Comparison of ENCODE assay signal across 13 mouse cellular contexts in genomic region chr11:98428436-98428835, GRCm38 (mm10). TPM values are rescaled to one million over a fixed set of nuclear protein-coding genes. Genes with fewer than 3 reads are reported as not detected.
"Had no signal": no experiment of that assay in that cellular context is flagged by ENCODE, and none has a peak within 500 bp of the region (broad histone marks: within the 10 kb centered on the region; RNA-seq: fewer than 3 reads in every experiment).

No protein-coding gene starts in this region.

- H3K4me3 ChIP-seq: kidney, embryonic 15.5 days; limb, embryonic 12.5 days; midbrain, embryonic 12.5 days had no signal

- H3K27me3 ChIP-seq: kidney, embryonic 15.5 days; limb, embryonic 12.5 days; midbrain, embryonic 12.5 days had no signal

- DNase-seq: kidney, adult 18-20 months; kidney, postnatal 14 days; lung, adult 18-20 months; right cerebral cortex, postnatal 25 days; thymus, postnatal 4 days had no signal

- H3K27ac ChIP-seq: kidney, embryonic 15.5 days; limb, embryonic 12.5 days; liver, embryonic 14.5 days; midbrain, embryonic 12.5 days had no signal

- H3K9me3 ChIP-seq: kidney, embryonic 15.5 days; limb, embryonic 12.5 days; midbrain, embryonic 12.5 days had no signal

- H3K9ac ChIP-seq: kidney, embryonic 15.5 days; limb, embryonic 12.5 days; liver, embryonic 14.5 days; midbrain, embryonic 12.5 days had no signal

- H3K4me1 ChIP-seq: kidney, embryonic 15.5 days; limb, embryonic 12.5 days; midbrain, embryonic 12.5 days had no signal

- H3K4me2 ChIP-seq: kidney, embryonic 15.5 days; limb, embryonic 12.5 days; midbrain, embryonic 12.5 days had no signal

RNA-seq across cellular contexts. Expression of gene Erbb2, which starts 16.2 kb away (rescaled TPM):
- total RNA-seq: megakaryocyte-erythroid progenitor cell, adult 5-6 weeks had no signal

RNA-seq across cellular contexts. Expression of gene Pnmt, which starts 42.2 kb away (rescaled TPM):
- total RNA-seq: layer of hippocampus, postnatal 25 days; liver, adult 2 months; megakaryocyte-erythroid progenitor cell, adult 5-6 weeks had no signal
- polyA plus RNA-seq: liver, adult 2 months; liver, embryonic 14.5 days; stomach, embryonic 14.5 days had no signal
